Mouse (Mus musculus) neural tube, embryonic 13.5 days (tissue): Measurements from ENCODE around the gene Naa80. TPM values are rescaled to one million over a fixed set of nuclear protein-coding genes. Genes with fewer than 3 reads are reported as not detected.
A peak's percentile ranks its signal among the peaks of the same experiment; 100 is the strongest.
"Not testable (repeated sequence)": the region's sequence is repeated elsewhere in the genome, so short reads cannot be mapped to it uniquely, and the experiment has no call there.

ENCODE experiments used
- ATAC-seq: fragments of 200-750 bp; cut with Nextera tagmentation; 2 replicates; pipeline ENCODE4 v1.8.0; 2017; ENCODE audit warnings: low read depth, mild to moderate bottlenecking, moderate TSS enrichment, moderate library complexity
- H3K27ac ChIP-seq: fragments of 300-500 bp; sonication (generic); replicated peaks from 2 replicates; pipeline ENCODE4 v1.5.1; 2015; ENCODE audit warnings: moderate library complexity, mild to moderate bottlenecking, inconsistent platforms
- H3K27me3 ChIP-seq: fragments of 300-500 bp; sonication (generic); 2 replicates; pipeline ENCODE4 v1.6.1; 2015; ENCODE audit warnings: mild to moderate bottlenecking, inconsistent platforms
- H3K36me3 ChIP-seq: fragments of 300-500 bp; sonication (generic); 2 replicates; pipeline ENCODE4 v1.6.1; 2015; ENCODE audit warnings: mild to moderate bottlenecking, inconsistent platforms
- H3K4me1 ChIP-seq: fragments of 300-500 bp; sonication (generic); replicated peaks from 2 replicates; pipeline ENCODE4 v1.6.1; 2015; ENCODE audit warnings: inconsistent platforms
- H3K4me2 ChIP-seq: fragments of 300-500 bp; sonication (generic); 2 replicates; pipeline ENCODE4 v1.6.1; 2015; ENCODE audit warnings: inconsistent platforms, mild to moderate bottlenecking, moderate library complexity
- H3K4me3 ChIP-seq: fragments of 300-500 bp; sonication (generic); 2 replicates; pipeline ENCODE4 v1.5.1; 2015; ENCODE audit warnings: mild to moderate bottlenecking, inconsistent platforms
- H3K9ac ChIP-seq: fragments of 300-500 bp; sonication (generic); 2 replicates; pipeline ENCODE4 v1.6.1; 2015; ENCODE audit warnings: moderate library complexity, mild to moderate bottlenecking, inconsistent platforms
- H3K9me3 ChIP-seq: fragments of 300-500 bp; sonication (generic); 2 replicates; pipeline ENCODE4 v1.6.1; 2016; ENCODE audit warnings: inconsistent platforms
- WGBS: fragments of 180-500 bp; shearing (Covaris S2); methylation state at CpG from one replicate; pipeline ENCODE4 v1.1.7; 2015; 5-methylcytosine and 5-hydroxymethylcytosine counted together
- polyA plus RNA-seq: library from polyadenylated mRNA; unstranded; fragments of >200 nt; fragmentation: Nextera tagmentation; extraction: Ambion mirVana; gene quantifications from 2 replicates; pipeline ENCODE4 v1.2.1, GENCODE M21; 2015

Gene Naa80
- polyA plus RNA-seq, 1 experiment from 2014 or later, result 19.0 TPM

- Histone ChIP-seq H3K4me3 (peak within 1 kb of the TSS; percentile 85), H3K36me3 (peaks cover 51% of the 10 kb centered on the region), H3K9ac (peak within 1 kb of the TSS; percentile 92), H3K27ac (peak within 1 kb of the TSS; percentile 84), H3K9me3 (no peaks in the 10 kb centered on the region), H3K4me1 (peaks cover 71% of the 10 kb centered on the region), H3K27me3 (no peaks in the 10 kb centered on the region), H3K4me2 (peak within 1 kb of the TSS; percentile 96)
- 8% methylated on average over 18 of the region's 18 CpGs for WGBS
- no peak for ATAC-seq
Measured at GRCm38 (mm10) chr9:107567702-107568319, 10.9 kb upstream of the Naa80 start, which contains the start of gene Hyal2. Gene Hyal2, plus strand, starts transcription at chr9:107567945.

- under 1% methylated on average over 41 of the region's 41 CpGs for WGBS
- peaks cover 58% of the 10 kb centered on the region for H3K36me3 ChIP-seq
- H3K9ac ChIP-seq, result peak overlapping the region; percentile 92
- H3K4me3 ChIP-seq, result peak overlapping the region; percentile 85
- peak overlapping the region; percentile 84 for H3K27ac ChIP-seq
- H3K4me1 ChIP-seq, result peaks cover 68% of the 10 kb centered on the region
- H3K4me2 ChIP-seq, result peak overlapping the region; percentile 96
- H3K27me3 ChIP-seq, result no peaks in the 10 kb centered on the region
- no peaks in the 10 kb centered on the region for H3K9me3 ChIP-seq
- peak; percentile 92 for ATAC-seq
Measured at GRCm38 (mm10) chr9:107568331-107569261, 10.1 kb upstream of the Naa80 start.

- Histone ChIP-seq H3K9me3 (no peaks in the 10 kb centered on the region), H3K27me3 (no peaks in the 10 kb centered on the region), H3K4me1 (peaks cover 62% of the 10 kb centered on the region), H3K9ac (peak overlapping the region; percentile 92), H3K4me3 (peak overlapping the region; percentile 85), H3K4me2 (peak overlapping the region; percentile 96), H3K27ac (peak overlapping the region; percentile 84), H3K36me3 (peaks cover 63% of the 10 kb centered on the region)
- peak; percentile 33 for ATAC-seq
- WGBS, result under 1% methylated on average over 20 of the region's 23 CpGs
Measured at GRCm38 (mm10) chr9:107569270-107569669, 9.4 kb upstream of the Naa80 start.

GRCm38 (mm10) chr9:107570016-107570415 is 8.7 kb upstream of the Naa80 start:
- no peaks in the 10 kb centered on the region for H3K27me3 ChIP-seq
- H3K4me2 ChIP-seq, result peak overlapping the region; percentile 96
- no peak for ATAC-seq
- H3K4me1 ChIP-seq, result peaks cover 59% of the 10 kb centered on the region
- 54% methylated on average over 13 of the region's 13 CpGs for WGBS
- peaks cover 63% of the 10 kb centered on the region for H3K36me3 ChIP-seq
- peak overlapping the region; percentile 92 for H3K9ac ChIP-seq
- no peaks in the 10 kb centered on the region for H3K9me3 ChIP-seq
- peak overlapping the region; percentile 85 for H3K4me3 ChIP-seq
- peak overlapping the region; percentile 84 for H3K27ac ChIP-seq

- H3K9ac ChIP-seq, result peak overlapping the region; percentile 92
- WGBS, result 93% methylated on average over 21 of the region's 21 CpGs
- peaks cover 54% of the 10 kb centered on the region for H3K4me1 ChIP-seq
- H3K4me3 ChIP-seq, result peak overlapping the region; percentile 85
- no peaks in the 10 kb centered on the region for H3K9me3 ChIP-seq
- no peaks in the 10 kb centered on the region for H3K27me3 ChIP-seq
- H3K4me2 ChIP-seq, result peak overlapping the region; percentile 96
- H3K27ac ChIP-seq, result no peak overlapping the region
- H3K36me3 ChIP-seq, result peaks cover 55% of the 10 kb centered on the region
- no peak for ATAC-seq
Measured at GRCm38 (mm10) chr9:107570845-107571244, 7.8 kb upstream of the Naa80 start.

GRCm38 (mm10) chr9:107571534-107572326 is 7.0 kb upstream of the Naa80 start:
- H3K4me3 ChIP-seq, result peak overlapping the region; percentile 85; the same call in 1 of the 2 replicates
- H3K4me2 ChIP-seq, result peak overlapping the region; percentile 96
- peaks cover 48% of the 10 kb centered on the region for H3K36me3 ChIP-seq
- no peaks in the 10 kb centered on the region for H3K27me3 ChIP-seq
- ATAC-seq, result no peak
- 93% methylated on average over 22 of the region's 22 CpGs for WGBS
- H3K9me3 ChIP-seq, result no peaks in the 10 kb centered on the region
- peaks cover 60% of the 10 kb centered on the region for H3K4me1 ChIP-seq
- H3K9ac ChIP-seq, result peak overlapping the region; percentile 92
- H3K27ac ChIP-seq, result no peak overlapping the region

GRCm38 (mm10) chr9:107572327-107572662 is 6.4 kb upstream of the Naa80 start:
- H3K27ac ChIP-seq, result no peak overlapping the region
- H3K4me3 ChIP-seq, result no peak overlapping the region; the same call in 1 of the 2 replicates
- no peak overlapping the region for H3K4me2 ChIP-seq
- WGBS, result 98% methylated on average over 2 of the region's 2 CpGs
- H3K9me3 ChIP-seq, result no peaks in the 10 kb centered on the region
- peaks cover 45% of the 10 kb centered on the region for H3K36me3 ChIP-seq
- H3K27me3 ChIP-seq, result no peaks in the 10 kb centered on the region
- H3K4me1 ChIP-seq, result peaks cover 60% of the 10 kb centered on the region
- ATAC-seq, result no peak
- H3K9ac ChIP-seq, result 0 out of 2 replicates have a peak overlapping the region, but pooled peaks have one; percentile 17

GRCm38 (mm10) chr9:107573774-107574173 is 4.9 kb upstream of the Naa80 start:
- ATAC-seq, H3K4me3 ChIP-seq, H3K9me3 ChIP-seq, H3K4me2 ChIP-seq, H3K27me3 ChIP-seq, H3K27ac ChIP-seq, H3K9ac ChIP-seq: not testable (repeated sequence)
- peaks cover 50% of the 10 kb centered on the region for H3K4me1 ChIP-seq
- WGBS, result 76% methylated on average over 6 of the region's 6 CpGs
- H3K36me3 ChIP-seq, result peaks cover 45% of the 10 kb centered on the region

- H3K27ac ChIP-seq, result no peak overlapping the region
- H3K9me3 ChIP-seq, result no peaks in the 10 kb centered on the region
- H3K4me3 ChIP-seq, result no peak overlapping the region
- no peak for ATAC-seq
- H3K4me2 ChIP-seq, result no peak overlapping the region
- H3K27me3 ChIP-seq, result no peaks in the 10 kb centered on the region
- H3K4me1 ChIP-seq, result peaks cover 55% of the 10 kb centered on the region
- no peak overlapping the region for H3K9ac ChIP-seq
- H3K36me3 ChIP-seq, result peaks cover 41% of the 10 kb centered on the region
- 88% methylated on average over 14 of the region's 14 CpGs for WGBS
Measured at GRCm38 (mm10) chr9:107575579-107576356, 2.9 kb upstream of the Naa80 start.

GRCm38 (mm10) chr9:107576357-107577107 is 2.2 kb upstream of the Naa80 start, which contains the start of gene Hyal1:
Gene Hyal1, plus strand, starts transcription at chr9:107576927.
- Histone ChIP-seq H3K27me3 (no peaks in the 10 kb centered on the region), H3K9me3 (no peaks in the 10 kb centered on the region), H3K27ac (peak within 1 kb of the TSS; percentile 62), H3K36me3 (peaks cover 33% of the 10 kb centered on the region), H3K9ac (peak within 1 kb of the TSS; percentile 58), H3K4me1 (peaks cover 55% of the 10 kb centered on the region), H3K4me3 (peak within 1 kb of the TSS; percentile 31), H3K4me2 (peak within 1 kb of the TSS; percentile 51)
- 31% methylated on average over 16 of the region's 16 CpGs for WGBS
- ATAC-seq, result peak; percentile 41; the same call in 1 of the 2 replicates
